Mouse (Mus musculus) midbrain, postnatal 0 days (tissue): ENCODE measurements around the gene Spata1. TPM values are rescaled to one million over a fixed set of nuclear protein-coding genes. Genes with fewer than 3 reads are reported as not detected.

Experiments used
- ATAC-seq: fragments of 200-750 bp; cut with Nextera tagmentation; 2 replicates; pipeline ENCODE4 v1.8.0; 2017; ENCODE audit warnings: moderate number of reproducible peaks, mild to moderate bottlenecking, moderate TSS enrichment, moderate library complexity; ENCODE audit not compliant: low FRiP score
- DNase-seq: peaks from one replicate; pipeline ENCODE4 v3.0.0-alpha.2; 2015; ENCODE audit warnings: low spot score
- H3K27ac ChIP-seq: fragments of 300-500 bp; sonication (generic); 2 replicates; pipeline ENCODE4 v1.5.1; 2014; ENCODE audit warnings: low read depth, mild to moderate bottlenecking, low read length, mixed read lengths
- H3K27me3 ChIP-seq: fragments of 300-500 bp; sonication (generic); 2 replicates; pipeline ENCODE4 v1.6.1; 2014; ENCODE audit warnings: low read length, control low read depth, mixed read lengths; ENCODE audit not compliant: insufficient read depth
- H3K36me3 ChIP-seq: fragments of 300-500 bp; sonication (generic); 2 replicates; pipeline ENCODE4 v1.6.1; 2014; ENCODE audit warnings: low read length, control low read depth, mixed read lengths; ENCODE audit not compliant: insufficient read depth
- H3K4me1 ChIP-seq: fragments of 300-500 bp; sonication (generic); 2 replicates; pipeline ENCODE4 v1.6.1; 2014; ENCODE audit warnings: mild to moderate bottlenecking, control low read depth, antibody characterized with exemption, low read length, mixed read lengths; ENCODE audit not compliant: insufficient read depth
- H3K4me2 ChIP-seq: fragments of 300-500 bp; sonication (generic); 2 replicates; pipeline ENCODE4 v1.6.1; 2014; ENCODE audit warnings: low read depth, mild to moderate bottlenecking, low read length, mixed read lengths; ENCODE audit not compliant: poor library complexity, severe bottlenecking
- H3K4me3 ChIP-seq: fragments of 300-500 bp; sonication (generic); 2 replicates; pipeline ENCODE4 v1.5.1; 2014; ENCODE audit warnings: low read depth, mild to moderate bottlenecking, low read length, moderate library complexity
- H3K9ac ChIP-seq: fragments of 300-500 bp; sonication (generic); replicated peaks from 2 replicates; pipeline ENCODE4 v1.6.1; 2014; ENCODE audit warnings: mild to moderate bottlenecking, low read length, moderate library complexity, mixed read lengths; ENCODE audit not compliant: poor library complexity, severe bottlenecking
- H3K9me3 ChIP-seq: fragments of 300-500 bp; sonication (generic); 2 replicates; pipeline ENCODE4 v1.6.1; 2016; ENCODE audit warnings: low read length, control low read depth
- CTCF ChIP-seq: IDR thresholded peaks from 2 replicates; pipeline ENCODE4 v1.5.1; 2016; ENCODE audit warnings: antibody characterized with exemption, mild to moderate bottlenecking
- WGBS: fragments of 180-500 bp; shearing (Covaris S2); extraction: QIAGEN DNeasy Blood & Tissue Kit; methylation state at CpG from one replicate; pipeline ENCODE4 v1.1.7; 2014; 5-methylcytosine and 5-hydroxymethylcytosine counted together
- polyA plus RNA-seq: library from polyadenylated mRNA; unstranded; fragments of >200 nt; fragmentation: Nextera tagmentation; extraction: Ambion mirVana; gene quantifications from 2 replicates; pipeline ENCODE4 v1.2.1, GENCODE M21; 2015
- total RNA-seq: library from RNA; depleted of rRNA; stranded (reverse); fragments of >200 nt; gene quantifications from 2 replicates; pipeline ENCODE4 v1.2.3, GENCODE M21; 2014

Gene Spata1
- total and polyA plus RNA-seq, 2 experiments from 2014 or later, result 2.4 to 3.1 TPM

GRCm38 (mm10) chr3:146520798-146521651, 21.5 kb upstream of the Spata1 start, which contains the start of gene Rpf1:
TSS of gene Rpf1 (minus strand) at chr3:146521429.
- peak within 1 kb of the TSS; percentile 98 for H3K27ac ChIP-seq
- DNase-seq, result peak; percentile 95
- peak; percentile 18 for TF ChIP-seq CTCF

GRCm38 (mm10) chr3:146520226-146520797, 20.8 kb upstream of the Spata1 start:
- H3K4me2 ChIP-seq, result peak overlapping the region; percentile 55
- H3K27ac ChIP-seq, result peak overlapping the region; percentile 98
- peak overlapping the region; percentile 83 for H3K4me3 ChIP-seq
- H3K36me3 ChIP-seq, result peaks cover 11% of the 10 kb centered on the region; the same call in 1 of the 2 replicates
- no peaks in the 10 kb centered on the region for H3K9me3 ChIP-seq
- ATAC-seq, result 0 out of 2 replicates have a peak, but pooled peaks have one; percentile 24
- no peaks in the 10 kb centered on the region for H3K27me3 ChIP-seq
- peak overlapping the region; percentile 79 for H3K9ac ChIP-seq
- H3K4me1 ChIP-seq, result no peaks in the 10 kb centered on the region
- no peak for DNase-seq
- WGBS, result 28% methylated on average over 5 of the region's 5 CpGs
- TF ChIP-seq CTCF, result peak; percentile 59

More at GRCm38 (mm10) chr3:146520798-146521651, 21.5 kb upstream of the Spata1 start, which contains the start of gene Rpf1:
- Histone ChIP-seq H3K4me1 (no peaks in the 10 kb centered on the region), H3K9ac (peak within 1 kb of the TSS; percentile 79), H3K36me3 (peaks cover 11% of the 10 kb centered on the region; the same call in 1 of the 2 replicates), H3K9me3 (no peaks in the 10 kb centered on the region), H3K27me3 (no peaks in the 10 kb centered on the region), H3K4me2 (peak within 1 kb of the TSS; percentile 55), H3K4me3 (peak within 1 kb of the TSS; percentile 83)
- peak; percentile 95 for ATAC-seq
- under 1% methylated on average over 59 of the region's 82 CpGs for WGBS

- H3K36me3 ChIP-seq, result peaks cover 23% of the 10 kb centered on the region
- WGBS, result 97% methylated on average over 7 of the region's 7 CpGs
- no peak for ATAC-seq
Observed at GRCm38 (mm10) chr3:146506711-146507110, 7.2 kb upstream of the Spata1 start.

GRCm38 (mm10) chr3:146501601-146502123, 2.1 kb upstream of the Spata1 start:
- ATAC-seq, result no peak
- Histone ChIP-seq H3K4me1 (0 out of 2 replicates have a peak, but pooled peaks cover 3% of the 10 kb centered on the region), H3K27ac (no peak overlapping the region), H3K4me3 (no peak overlapping the region), H3K27me3 (no peaks in the 10 kb centered on the region), H3K9ac (no peak overlapping the region), H3K9me3 (no peaks in the 10 kb centered on the region), H3K36me3 (peaks cover 10% of the 10 kb centered on the region), H3K4me2 (peak overlapping the region; percentile 77; the same call in 1 of the 2 replicates)
- DNase-seq, result no peak
- 62% methylated on average over 5 of the region's 5 CpGs for WGBS
- no peak for TF ChIP-seq CTCF

More at GRCm38 (mm10) chr3:146506711-146507110, 7.2 kb upstream of the Spata1 start:
- DNase-seq, result no peak
- H3K4me3 ChIP-seq, result no peak overlapping the region
- no peaks in the 10 kb centered on the region for H3K9me3 ChIP-seq
- no peak overlapping the region for H3K9ac ChIP-seq
- H3K27me3 ChIP-seq, result no peaks in the 10 kb centered on the region
- no peaks in the 10 kb centered on the region for H3K4me1 ChIP-seq
- no peak for TF ChIP-seq CTCF
- H3K27ac ChIP-seq, result no peak overlapping the region
- no peak overlapping the region for H3K4me2 ChIP-seq

GRCm38 (mm10) chr3:146500810-146501201, 1.3 kb upstream of the Spata1 start:
- 0 out of 2 replicates have a peak, but pooled peaks have one; percentile 9 for ATAC-seq
- 15% methylated on average over 5 of the region's 5 CpGs for WGBS
- H3K27me3 ChIP-seq, result no peaks in the 10 kb centered on the region
- 0 out of 2 replicates have a peak overlapping the region, but pooled peaks have one; percentile 68 for H3K27ac ChIP-seq
- H3K9ac ChIP-seq, result no peak overlapping the region
- 0 out of 2 replicates have a peak, but pooled peaks cover 3% of the 10 kb centered on the region for H3K4me1 ChIP-seq
- no peak for DNase-seq
- peaks cover 4% of the 10 kb centered on the region; the same call in 1 of the 2 replicates for H3K36me3 ChIP-seq
- H3K9me3 ChIP-seq, result no peaks in the 10 kb centered on the region
- peak overlapping the region; percentile 77 for H3K4me2 ChIP-seq
- no peak for TF ChIP-seq CTCF
- H3K4me3 ChIP-seq, result peak overlapping the region; percentile 68
